Mouse (Mus musculus): ENCODE measurements around the gene Vti1b.
"Not testable (repeated sequence)": the region's sequence is repeated elsewhere in the genome, so short reads cannot be mapped to it uniquely, and the experiment has no call there.

Vti1b gene

DNA sequence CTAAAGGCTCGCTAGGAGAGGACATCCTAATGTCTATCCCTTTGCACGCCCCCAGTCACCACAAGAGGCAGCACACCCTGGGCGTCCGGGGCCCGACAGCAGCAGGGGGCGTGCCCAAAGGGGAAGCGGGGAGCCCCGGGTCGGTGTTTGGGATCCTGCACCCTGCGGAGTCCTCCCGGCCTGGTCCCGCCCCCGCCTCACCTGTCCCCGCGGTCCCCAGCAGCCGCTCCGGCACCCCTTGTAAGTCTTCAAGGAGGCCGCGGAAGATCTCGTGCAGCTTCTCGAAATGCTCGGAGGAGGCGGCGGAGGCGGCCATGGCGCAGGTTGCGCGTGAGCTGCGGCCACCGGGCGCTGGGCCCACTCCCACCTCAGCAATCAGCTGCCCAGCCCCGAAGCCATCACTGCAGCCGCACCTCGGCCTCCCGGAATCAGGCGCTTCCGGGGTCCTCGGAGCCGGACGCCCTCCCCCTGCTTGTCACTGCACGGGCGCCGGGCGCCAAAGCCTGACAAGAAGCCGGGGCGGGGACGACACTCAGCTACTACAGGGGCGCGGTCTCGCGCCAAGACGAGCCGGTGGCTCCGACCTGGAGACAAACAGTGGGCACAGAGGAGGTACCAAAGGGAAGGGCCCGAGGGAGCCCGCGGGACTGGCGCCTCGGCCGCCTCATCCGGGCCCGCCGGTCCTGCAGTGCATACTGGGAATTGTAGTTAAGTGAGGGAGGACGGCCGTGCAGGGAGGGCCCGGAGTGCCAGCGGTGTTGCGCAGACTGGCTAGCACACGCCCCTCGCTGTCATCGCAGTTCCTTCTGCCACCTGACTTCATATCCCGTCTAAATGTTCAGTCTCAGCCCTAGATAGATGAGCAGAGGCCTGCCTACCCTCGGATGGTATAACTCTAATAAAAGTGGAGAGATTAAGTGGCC is at the start of gene Vti1b:
Gene Vti1b, minus strand, starts transcription at position 649 of the 923 bp plus-strand sequence.
- DNase-seq, result peak; percentile 90

DNA sequence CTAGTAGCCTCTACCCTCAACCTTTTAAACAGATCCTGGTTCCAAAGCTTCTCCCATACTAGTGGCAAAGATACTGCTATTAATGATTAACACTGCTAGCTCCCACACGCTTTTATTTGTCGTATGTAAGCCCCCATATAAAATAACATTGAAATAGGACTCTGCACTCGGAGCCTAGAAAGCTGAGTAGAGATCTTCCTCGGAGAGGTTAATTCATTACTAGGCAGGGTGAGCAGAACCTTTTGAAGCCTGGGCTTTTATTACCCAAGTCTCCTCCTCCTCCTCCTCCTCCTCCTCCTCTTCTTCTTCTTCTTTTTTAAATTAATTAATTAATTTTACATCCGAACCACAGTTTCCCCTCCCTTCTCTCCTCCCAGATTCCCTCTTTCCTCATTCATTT is 45.0 kb upstream of the Vti1b start:
- no peak for DNase-seq

DNA sequence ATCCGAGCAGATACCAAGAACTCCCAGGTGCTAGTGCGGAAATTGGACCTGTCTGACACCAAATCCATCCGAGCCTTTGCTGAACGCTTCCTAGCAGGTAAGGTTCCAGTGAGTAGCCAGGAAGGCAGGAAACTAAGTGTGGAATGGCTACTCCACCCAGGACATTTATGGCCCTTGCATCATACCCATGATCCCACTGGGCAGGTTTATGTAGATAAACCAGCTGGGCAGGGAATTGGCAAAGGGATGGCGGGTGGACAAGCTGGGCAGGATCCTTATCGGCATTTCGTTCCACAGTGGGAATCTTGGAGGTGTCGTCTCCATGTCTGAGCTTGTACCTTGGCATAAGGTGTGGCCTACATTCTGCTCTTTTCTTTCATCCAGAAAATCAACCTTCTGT is 39.0 kb upstream of the Vti1b start:
- DNase-seq, result no peak

DNA sequence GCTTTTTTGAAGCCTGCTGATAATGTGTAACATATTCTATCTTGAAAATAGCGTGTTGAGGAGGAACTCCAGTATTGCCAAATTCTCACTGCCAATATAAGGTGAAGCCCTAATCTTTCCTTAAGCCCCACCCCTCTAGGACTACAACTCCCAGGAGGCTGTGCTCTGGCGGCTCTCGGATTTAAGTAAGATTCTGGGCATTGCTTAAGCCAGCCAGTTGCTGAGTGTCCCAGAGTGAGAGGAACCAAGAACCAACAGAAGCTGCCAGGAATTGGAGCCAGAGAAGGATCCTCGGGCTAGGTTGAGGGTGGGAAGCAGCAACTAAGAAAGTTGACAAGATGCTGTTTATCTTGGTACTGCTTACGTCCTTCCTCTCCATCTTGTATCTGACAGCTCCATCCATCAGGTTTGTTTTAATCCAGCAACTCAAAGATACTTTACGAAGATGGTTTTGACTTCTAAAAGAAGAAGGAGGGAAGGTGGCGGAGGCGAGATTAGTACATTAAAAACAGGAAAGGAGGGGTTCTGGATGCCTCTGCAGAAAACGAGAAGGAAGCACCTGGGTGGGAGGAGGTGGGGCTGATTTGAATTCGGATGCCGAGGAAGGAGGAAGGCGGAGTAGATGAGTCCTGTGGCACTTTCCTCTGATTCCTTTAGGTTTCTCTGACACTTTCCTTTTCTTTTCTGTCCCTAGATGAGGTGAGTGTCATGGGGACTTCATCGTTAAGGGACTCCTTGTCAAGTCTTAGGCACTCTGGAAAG is 36.4 kb upstream of the Vti1b start, which contains the start of gene Rdh12:
Gene Rdh12, plus strand, starts transcription at position 212 of the 762 bp plus-strand sequence.
- DNase-seq, result peak; percentile 42

DNA sequence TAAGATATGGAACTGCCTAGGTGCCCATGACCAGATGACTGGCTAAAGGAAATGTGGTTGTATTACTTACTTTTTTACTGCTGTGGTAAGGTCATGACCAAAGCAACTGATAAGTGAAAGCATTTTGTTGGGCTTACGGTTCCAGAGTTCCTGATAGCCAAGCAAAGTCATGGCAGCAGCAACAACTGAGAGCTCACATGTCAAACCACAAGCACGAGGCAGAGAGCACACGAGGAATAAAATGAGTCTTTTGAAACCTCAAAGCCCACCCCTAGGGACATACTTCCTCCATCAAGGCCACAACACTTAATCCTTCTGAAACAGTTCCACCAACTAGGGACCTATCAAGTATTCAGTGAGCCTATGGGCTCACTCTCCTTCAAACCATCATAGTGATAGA is 29.4 kb upstream of the Vti1b start:
- DNase-seq, result no peak

DNA sequence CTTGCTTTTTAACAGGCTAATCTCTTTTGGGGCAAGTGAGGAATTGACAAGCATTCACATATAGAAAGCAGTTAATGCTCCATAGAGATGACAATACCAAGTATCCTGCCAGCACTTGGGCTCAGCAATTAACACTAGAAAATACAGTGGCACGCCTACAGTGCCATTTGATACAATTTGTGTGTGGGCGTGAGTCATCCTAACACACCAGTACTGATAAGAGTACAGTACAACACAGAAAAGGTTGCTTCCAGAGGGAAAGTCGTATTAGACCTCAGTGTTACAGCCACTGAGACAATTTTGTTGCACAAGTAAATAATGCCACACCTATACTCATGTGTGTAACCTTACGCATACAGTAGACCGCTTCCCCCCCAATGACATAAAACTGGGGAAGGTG is 24.6 kb upstream of the Vti1b start:
- DNase-seq, result no peak

DNA sequence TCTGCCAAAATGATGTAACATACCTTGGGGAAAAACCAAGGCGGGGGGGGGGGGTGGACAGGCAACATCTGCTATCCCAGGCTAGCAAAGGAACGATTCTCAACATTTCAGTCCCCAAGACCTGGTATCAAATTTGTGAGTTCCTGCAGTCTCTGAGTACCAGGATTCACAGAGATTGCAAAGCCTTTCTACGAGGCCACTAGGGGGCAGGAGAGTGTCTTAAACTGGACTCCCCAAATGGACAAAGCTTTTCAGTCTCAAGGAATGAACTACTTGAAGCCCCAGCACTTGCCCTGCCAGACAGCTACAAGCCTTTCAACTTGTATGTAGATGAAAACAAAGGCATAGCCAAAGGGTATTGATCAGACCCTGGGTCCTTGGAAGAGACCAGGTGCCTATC is 21.0 kb upstream of the Vti1b start:
- peak; percentile 49 for DNase-seq

DNA sequence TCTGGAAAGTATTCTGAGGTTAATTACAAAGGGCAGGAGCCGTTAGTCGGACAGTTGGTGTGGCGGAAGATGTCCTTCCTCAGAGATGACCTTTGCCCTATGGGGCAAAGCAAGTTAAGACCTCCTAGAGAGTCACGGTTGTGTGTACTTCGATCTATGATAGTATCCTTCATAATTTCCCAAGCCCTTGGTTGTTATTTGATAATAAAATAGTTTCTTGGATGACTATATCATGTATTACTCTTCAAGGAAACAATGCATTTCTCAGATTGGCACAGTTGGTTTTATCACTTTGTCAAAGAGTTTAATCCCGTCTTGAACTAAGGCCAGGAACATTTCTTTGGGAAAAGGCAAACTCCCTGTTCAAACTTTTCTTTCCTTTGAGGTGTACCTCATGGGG is 19.7 kb upstream of the Vti1b start, which contains the start of gene Rdh11:
Gene Rdh11, minus strand, starts transcription at position 101 of the 400 bp plus-strand sequence.
- DNase-seq, result no peak

DNA sequence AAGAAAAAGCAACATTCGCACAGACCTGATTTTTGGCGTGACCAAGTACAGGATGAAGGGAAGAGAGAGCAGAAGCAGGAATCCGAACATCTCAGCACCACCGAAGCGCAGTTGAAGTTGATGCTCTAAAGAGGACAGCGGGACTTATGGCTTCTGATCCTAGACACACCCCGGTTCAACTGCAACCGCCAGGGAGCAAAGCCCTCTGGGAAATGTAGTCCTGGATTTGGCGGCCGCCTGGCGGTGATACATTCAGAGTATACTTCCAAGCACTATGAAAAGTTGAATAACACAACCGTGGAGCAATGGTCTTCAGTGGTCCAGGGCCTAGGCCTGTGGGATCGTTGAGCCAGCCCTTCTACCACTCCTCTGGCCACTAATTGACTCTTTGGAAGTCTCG is 19.2 kb upstream of the Vti1b start:
- peak; percentile 60 for DNase-seq

DNA sequence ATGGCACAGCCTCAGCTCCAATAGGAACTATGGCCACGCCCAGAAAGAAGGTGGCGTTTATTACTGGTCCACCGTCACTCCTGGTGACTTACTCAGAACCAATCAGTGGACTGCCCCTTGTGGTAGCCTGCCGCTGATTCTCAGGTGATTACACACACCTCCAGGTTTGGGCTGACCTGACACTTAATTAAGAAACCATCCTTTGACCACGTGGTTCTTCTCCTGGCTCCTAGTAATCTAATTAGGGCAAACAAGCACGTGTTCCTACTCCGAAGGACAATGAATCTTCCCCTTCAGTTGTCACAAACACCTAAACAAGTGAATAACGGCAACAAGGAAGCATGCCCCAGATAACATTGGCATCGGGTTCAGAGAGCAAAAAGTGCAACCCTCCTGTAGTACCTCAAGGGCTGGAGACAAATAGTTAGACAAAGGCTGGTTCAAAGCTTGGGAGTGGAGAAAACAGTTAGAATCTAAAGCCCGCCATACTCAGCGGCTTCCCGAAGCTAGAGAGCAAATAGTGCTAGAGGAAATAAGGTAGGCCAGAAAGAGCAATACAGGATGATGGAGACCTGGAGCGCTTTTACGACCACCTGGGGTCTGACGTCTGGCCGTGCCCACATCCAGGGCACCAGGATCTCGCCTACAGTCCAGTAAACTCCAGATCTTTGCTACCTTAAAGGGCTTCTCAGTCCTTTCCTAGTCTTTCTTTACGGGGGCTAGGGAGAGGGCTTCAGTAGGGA is 18.6 kb upstream of the Vti1b start:
- peak; percentile 66 for DNase-seq

DNA sequence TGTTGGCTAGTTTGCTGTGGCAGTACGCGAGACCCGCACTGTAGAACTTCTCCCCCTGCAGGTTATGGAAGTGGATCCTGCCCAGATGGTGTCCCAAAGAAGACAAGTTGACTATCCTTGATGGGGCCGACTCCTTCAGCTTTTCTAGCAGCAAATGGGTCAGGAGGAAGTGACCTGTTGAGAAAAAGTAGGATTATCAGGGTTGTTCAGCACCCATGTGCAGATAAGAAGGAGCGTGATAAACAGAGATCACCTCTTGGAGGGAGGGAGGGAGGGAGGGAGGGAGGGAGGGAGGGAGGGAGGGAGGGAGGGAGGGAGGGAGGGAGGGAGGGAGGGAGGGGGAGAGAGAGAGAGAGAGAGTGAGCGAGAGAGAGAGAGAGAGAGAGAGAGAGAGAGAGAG is 12.7 kb upstream of the Vti1b start:
- not testable (repeated sequence) for DNase-seq

DNA sequence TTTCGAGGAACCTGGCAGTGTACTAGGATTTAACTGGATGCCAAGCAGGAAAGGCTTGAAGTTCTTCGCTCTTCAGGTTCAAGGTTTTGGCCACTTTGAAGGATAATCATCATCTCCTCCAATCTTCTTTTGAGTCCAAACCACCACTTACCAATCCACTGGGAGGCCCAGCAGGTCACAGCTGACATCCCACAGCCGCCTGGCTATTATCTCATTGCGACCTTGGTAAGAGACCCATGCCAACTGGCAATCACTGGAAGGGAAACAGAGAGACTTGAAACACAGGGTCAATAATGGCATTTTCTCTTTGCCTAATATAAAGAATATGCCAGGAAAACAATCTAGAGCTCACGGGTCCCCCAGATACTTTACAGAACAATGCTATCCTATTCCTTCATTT is 3.5 kb upstream of the Vti1b start:
- DNase-seq, result no peak

DNA sequence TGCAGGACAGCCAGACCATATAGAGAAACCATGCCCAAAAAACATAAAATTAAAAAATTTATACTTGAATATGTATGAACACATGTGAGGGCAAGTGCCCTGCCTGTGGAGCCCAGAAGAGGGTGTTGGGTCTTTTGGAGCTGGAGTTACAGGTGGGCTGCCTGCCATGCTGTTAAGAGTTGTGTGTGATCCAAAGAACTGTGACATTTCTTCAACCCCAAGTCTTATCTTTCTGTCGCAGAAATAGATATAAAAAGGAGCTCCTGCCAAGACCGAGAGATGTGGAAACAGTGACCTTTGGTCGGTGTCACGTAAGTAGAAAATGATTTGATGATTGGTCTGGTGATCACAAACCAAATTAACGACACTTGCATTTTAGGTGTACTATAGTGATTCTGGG is 1.3 kb upstream of the Vti1b start:
- DNase-seq, result peak; percentile 42

DNA sequence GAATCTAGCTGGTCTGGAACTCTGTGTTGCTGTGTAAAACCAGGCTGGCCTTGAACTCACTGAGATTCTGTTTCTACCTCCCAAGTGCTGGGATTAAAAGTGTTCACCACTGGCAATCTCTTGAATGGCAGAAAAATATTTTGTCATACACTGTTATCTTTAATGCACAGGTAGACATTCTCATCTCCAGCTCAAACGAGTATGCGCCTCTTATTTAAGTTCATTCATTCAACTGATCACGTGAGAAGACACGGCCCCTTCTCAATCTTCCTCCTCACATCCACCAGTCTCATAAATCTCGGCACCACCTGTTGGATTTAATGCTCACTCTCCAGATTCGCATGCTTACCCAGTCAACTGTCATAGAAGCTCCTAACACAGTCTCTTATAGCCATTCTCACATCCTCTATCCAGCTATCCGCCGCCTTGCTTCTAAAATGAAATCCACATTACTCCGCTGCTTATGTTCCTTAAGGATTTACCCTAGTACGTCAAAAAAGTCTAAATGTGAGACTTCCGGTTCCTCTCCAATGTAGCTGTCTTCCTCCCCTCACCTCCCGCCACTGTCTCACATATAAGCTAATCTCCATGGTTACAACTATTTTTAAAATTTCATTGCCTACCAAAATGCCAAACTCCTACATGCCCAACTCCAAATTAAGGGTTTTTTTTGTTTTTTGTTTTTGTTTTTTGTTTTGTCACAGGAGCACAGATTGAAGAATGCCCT is 1.0 kb downstream of the Vti1b start:
- peak; percentile 25 for DNase-seq

DNA sequence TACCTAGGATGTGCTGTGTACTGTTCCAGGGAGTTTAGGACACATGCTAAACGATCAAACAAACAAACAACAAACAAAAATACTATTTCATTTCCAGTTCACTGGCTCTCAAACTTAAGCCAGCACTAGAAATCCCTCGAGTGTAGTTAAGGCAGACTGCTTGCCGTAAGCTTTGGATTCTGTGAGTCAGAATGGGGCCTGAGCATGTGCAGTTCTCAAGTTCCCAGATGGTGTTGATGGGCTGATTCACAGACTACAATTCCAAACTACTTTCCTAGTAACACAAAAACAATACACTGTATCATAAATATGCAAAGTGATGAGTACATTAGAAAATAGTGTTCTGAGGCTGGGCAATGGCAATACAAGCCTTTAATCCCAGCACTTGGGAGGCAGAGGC is 2.0 kb downstream of the Vti1b start:
- DNase-seq, result no peak

DNA sequence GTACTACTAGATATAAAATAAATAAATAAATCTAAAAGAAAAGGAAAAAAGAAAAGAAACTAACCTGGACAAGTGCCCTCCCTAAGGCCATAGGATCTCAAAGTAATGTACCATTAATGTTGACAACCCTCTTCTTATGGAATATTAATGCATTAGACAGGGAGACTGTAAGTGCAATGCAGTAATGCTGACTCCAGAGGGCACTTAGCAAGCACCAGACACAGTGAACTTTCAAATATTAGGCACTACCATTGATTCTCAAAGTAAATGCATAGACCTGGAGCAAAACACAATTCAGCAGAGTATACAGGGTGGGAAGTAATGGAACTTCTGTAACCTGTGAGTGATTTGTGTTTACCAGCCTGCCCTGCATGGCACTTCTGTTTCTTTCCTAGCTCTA is 3.3 kb downstream of the Vti1b start:
- DNase-seq, result no peak

DNA sequence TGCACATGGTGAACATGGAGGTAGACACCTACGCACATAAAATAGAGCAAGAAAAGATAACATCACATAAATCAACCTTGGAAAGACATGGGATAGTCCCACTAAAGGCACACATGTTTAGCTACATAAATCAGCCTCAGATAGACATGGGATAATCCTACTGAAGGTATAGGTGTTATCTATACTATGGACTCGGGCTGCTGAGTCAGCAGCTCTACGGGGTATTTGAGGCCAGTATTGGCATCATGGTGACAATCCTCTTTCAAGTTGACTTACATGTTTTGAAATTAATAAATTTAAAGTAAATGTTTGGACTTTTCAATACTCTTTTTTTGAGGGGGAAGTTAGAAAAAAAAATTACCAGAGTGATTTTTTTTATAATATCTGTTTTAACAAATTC is 9.6 kb downstream of the Vti1b start:
- DNase-seq, result no peak

DNA sequence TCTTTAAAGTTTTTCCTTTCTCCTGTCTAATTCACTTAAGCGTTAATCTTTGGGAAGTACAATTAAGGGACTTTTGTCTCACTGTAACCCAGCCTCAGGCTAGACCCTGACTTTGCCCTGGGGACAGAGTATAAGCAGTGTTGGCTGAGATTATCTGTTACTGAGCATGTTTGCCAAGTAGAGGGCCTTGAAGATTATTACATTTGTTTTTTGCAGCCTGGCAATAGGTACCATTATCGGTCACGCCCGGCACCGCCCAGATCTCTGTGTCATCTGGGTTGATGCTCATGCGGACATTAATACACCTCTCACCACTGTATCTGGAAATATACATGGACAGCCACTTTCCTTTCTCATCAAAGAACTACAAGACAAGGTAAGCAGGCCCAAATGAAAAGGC is 22.8 kb downstream of the Vti1b start:
- DNase-seq, result no peak

DNA sequence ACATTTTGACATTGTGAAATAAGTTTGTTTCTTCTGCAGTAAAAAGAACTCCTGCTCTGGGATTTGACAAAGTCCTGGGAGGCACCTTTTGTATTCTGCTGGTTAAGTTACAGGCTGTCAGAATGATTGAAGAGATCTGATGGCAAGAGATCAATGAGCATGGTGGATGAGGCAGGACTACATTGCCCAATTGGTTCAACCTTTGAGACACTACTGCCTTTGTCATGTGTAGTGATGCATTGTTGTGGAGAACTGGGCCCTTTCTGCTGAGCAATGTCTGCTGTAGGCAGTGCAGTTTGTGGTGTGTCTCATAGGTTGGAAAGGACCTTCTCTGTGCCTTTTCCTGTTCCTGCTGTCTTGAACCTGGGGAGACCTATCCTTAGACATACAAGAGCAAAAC is 31.1 kb downstream of the Vti1b start:
- no peak for DNase-seq

DNA sequence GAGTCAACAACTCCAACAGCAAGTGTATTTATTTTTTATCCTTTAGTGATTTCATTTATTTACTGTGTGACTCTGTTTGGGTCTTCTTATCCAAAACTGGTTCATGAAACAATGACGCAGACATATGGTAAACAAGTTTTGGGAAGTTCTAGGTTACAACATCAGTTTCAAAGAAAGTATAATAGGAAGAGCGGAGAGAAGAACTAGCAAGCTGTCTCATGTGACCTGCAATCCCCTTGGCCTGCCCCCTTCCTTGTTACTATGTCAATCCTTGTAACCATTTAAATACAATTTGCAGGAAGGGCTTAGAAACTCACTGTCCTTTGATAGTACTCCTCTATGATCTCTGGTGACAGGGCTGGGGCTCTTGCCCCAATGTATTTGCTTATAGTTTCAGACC is 31.7 kb downstream of the Vti1b start:
- no peak for DNase-seq

DNA sequence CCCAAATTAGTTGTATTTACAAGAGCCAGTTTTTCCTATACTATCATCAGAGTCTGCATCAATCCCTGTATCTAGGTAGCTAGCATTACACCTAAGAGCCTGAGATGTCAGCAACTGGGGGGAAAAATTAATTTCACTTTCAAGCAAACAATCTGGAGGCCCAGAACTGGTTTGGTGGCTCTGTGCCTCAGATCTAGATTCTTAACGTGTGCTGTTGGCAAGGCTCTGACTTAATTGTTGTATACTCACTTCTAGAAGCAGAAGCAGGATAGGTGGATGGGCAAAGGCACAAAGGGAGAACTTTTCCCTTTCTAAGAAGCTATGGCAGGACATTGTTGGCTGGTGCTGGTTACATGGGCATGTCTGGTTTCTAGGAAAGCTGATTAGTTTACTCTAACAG is 33.0 kb downstream of the Vti1b start:
- DNase-seq, result no peak

DNA sequence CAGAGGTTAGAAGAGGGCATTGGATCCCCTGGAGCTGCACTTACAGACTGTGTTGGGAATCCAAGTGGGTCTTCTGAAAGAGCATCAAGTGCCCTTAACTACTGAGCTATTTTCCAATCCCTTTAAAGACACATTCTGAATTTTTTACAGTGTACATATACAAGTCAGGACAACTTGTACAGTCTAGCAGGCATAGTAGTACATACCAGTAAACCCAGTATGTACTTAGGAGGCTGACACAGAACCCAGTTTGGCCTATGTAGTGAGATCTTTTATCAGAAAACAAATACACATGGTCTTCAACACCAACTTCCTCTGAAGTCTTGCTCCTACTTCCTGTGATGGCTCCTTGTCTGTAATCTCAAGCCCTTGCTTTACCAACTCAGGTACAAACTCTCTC is 33.5 kb downstream of the Vti1b start:
- no peak for DNase-seq

DNA sequence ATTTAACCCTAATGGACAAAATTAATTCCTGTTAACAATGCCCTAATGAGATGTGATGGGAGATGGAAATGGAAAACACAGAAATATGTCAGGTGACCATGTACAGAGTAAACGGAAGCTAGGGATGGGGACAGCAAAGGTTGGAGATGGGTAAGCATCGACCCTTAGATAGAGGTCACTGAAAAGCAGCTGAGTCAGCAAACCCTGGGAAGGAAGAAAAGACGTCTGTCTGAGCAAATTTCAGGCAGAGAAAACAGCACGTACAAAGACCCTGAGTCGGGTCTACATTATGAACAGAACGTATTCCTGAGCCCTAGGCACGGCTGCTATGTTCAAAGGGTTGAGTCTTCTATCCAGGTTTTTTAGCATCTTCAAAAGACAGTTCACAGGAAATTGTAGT is 35.5 kb downstream of the Vti1b start:
- DNase-seq, result no peak

Data from cerebellum, adult 11-12 months (tissue).